Mouse (Mus musculus) cortical plate, adult 2 months (tissue): ENCODE data around the gene Vps4b.

Experiments used
- CTCF ChIP-seq: fragments of 200-500 bp; IDR thresholded peaks from 2 replicates; pipeline ENCODE4 v1.5.1; 2011; ENCODE audit warnings: mild to moderate bottlenecking, control low read depth, low read length; ENCODE audit not compliant: insufficient read depth; ENCODE audit errors: extremely low read depth
- POLR2A ChIP-seq: fragments of 200-500 bp; IDR thresholded peaks from 2 replicates; pipeline ENCODE4 v1.6.1; 2011; ENCODE audit warnings: mild to moderate bottlenecking, low read length, control low read depth; ENCODE audit not compliant: insufficient read depth; ENCODE audit errors: extremely low read depth

DNA sequence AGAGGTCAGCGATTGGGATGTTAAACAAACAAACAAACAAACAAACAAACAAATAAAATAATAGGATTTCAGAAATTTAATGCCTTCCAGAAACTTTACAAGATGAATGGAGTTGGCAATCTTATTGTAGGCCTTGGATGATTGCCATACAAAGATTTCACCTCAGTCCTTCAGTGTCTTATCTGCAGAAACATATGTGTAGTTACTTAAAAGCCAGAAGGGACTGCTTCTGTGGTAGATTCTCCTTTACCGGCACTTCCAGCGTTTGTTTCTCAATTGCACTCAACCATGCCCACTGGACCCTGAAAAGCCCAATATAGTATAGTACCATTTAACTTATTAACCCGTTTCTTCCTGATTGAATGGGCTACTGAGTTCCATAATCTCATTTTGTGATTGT, 32.3 kb upstream of the Vps4b start:
- TF ChIP-seq CTCF = no peak
- no peak for TF ChIP-seq POLR2A
